Mouse (Mus musculus): Measurements from ENCODE around the gene Selp. TPM values are rescaled to one million over a fixed set of nuclear protein-coding genes. Genes with fewer than 3 reads are reported as not detected.

The Selp gene
- polyA plus RNA-seq, 1 experiment from 2014 or later: 0.53 TPM

DNA sequence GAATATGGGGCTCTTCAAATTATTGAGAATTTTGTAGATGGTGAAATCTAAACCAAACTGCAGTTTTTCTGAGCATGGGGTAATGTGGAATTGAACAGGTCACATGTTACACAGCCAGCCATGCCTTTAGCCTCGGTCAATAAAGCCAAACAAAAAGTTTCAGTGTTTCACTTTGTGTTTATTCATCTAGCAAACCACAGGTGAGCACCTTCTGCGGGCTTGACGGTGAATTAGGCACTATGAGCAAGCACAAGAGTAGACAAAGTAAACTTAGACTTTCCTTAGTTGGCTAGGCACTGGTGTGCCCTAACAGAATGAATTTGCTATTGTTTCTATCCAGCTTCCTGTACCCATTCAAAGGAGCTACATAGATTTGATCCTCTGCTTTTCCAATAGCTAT, 39.9 kb downstream of the Selp start:
- Histone ChIP-seq H3K27ac (replicated peaks in 1 of 2; ENCODE audit: control insufficient read depth in 1 of 2, insufficient read depth in 1 of 2, low read depth in 2 of 2, low read length in 2 of 2) (no peak overlapping the region), H3K36me3 (ENCODE audit: control insufficient read depth, insufficient read depth, low read length) (no peaks in the 10 kb centered on the region), H3K9me3 (ENCODE audit: control insufficient read depth, low read length) (no peaks in the 10 kb centered on the region), H3K27me3 (ENCODE audit: control insufficient read depth, insufficient read depth, low read length) (no peaks in the 10 kb centered on the region), H3K4me1 (ENCODE audit: control insufficient read depth in 2 of 2, insufficient read depth in 2 of 2, low read length in 2 of 2) (peaks cover 0 to 4% of the 10 kb centered on the region in 2 experiments; a peak in 1 of 4 replicates), H3K4me2 (ENCODE audit: low read length) (no peak overlapping the region), H3K9ac (ENCODE audit: low read length) (no peak overlapping the region), H3K4me3 (ENCODE audit: control insufficient read depth in 1 of 2, insufficient read depth in 1 of 2, low read depth in 1 of 2, low read length in 2 of 2) (no peak overlapping the region)
- 76% methylated on average over 3 of the region's 3 CpGs for WGBS
- no peak for ATAC-seq (ENCODE audit: insufficient number of reproducible peaks, insufficient read depth, low FRiP score, low read depth)

GRCm38 (mm10) chr1:164158571-164158970, 43.5 kb downstream of the Selp start:
- H3K4me2 ChIP-seq (ENCODE audit: low read length): no peak overlapping the region
- no peak overlapping the region for H3K9ac ChIP-seq (ENCODE audit: low read length)
- no peaks in the 10 kb centered on the region for H3K9me3 ChIP-seq (ENCODE audit: control insufficient read depth, low read length)
- H3K36me3 ChIP-seq (ENCODE audit: control insufficient read depth, insufficient read depth, low read length): no peaks in the 10 kb centered on the region
- no peaks in the 10 kb centered on the region for H3K27me3 ChIP-seq (ENCODE audit: control insufficient read depth, insufficient read depth, low read length)
- H3K4me3 ChIP-seq (ENCODE audit: control insufficient read depth in 1 of 2, insufficient read depth in 1 of 2, low read depth in 1 of 2, low read length in 2 of 2): no peak overlapping the region
- no peak for ATAC-seq (ENCODE audit: insufficient number of reproducible peaks, insufficient read depth, low FRiP score, low read depth)
- H3K4me1 ChIP-seq (ENCODE audit: control insufficient read depth in 2 of 2, insufficient read depth in 2 of 2, low read length in 2 of 2): no peaks in the 10 kb centered on the region
- H3K27ac ChIP-seq (replicated peaks in 1 of 2; ENCODE audit: control insufficient read depth in 1 of 2, insufficient read depth in 1 of 2, low read depth in 2 of 2, low read length in 2 of 2): no peak overlapping the region
- 62% methylated on average over 4 of the region's 4 CpGs for WGBS

- H3K27ac ChIP-seq (replicated peaks in 1 of 2; ENCODE audit: control insufficient read depth in 1 of 2, insufficient read depth in 1 of 2, low read depth in 2 of 2, low read length in 2 of 2): no peak overlapping the region
- no peak overlapping the region for H3K4me2 ChIP-seq (ENCODE audit: low read length)
- no peak for ATAC-seq (ENCODE audit: insufficient number of reproducible peaks, insufficient read depth, low FRiP score, low read depth)
- H3K36me3 ChIP-seq (ENCODE audit: control insufficient read depth, insufficient read depth, low read length): no peaks in the 10 kb centered on the region
- no peaks in the 10 kb centered on the region for H3K9me3 ChIP-seq (ENCODE audit: control insufficient read depth, low read length)
- no peak overlapping the region for H3K4me3 ChIP-seq (ENCODE audit: control insufficient read depth in 1 of 2, insufficient read depth in 1 of 2, low read depth in 1 of 2, low read length in 2 of 2)
- no peak overlapping the region for H3K9ac ChIP-seq (ENCODE audit: low read length)
- H3K4me1 ChIP-seq (ENCODE audit: control insufficient read depth in 2 of 2, insufficient read depth in 2 of 2, low read length in 2 of 2): no peaks in the 10 kb centered on the region
- H3K27me3 ChIP-seq (ENCODE audit: control insufficient read depth, insufficient read depth, low read length): no peaks in the 10 kb centered on the region
- 80% methylated on average over 2 of the region's 2 CpGs for WGBS
These were observed 44.7 kb downstream of the Selp start for GRCm38 (mm10) chr1:164159781-164160180.

DNA sequence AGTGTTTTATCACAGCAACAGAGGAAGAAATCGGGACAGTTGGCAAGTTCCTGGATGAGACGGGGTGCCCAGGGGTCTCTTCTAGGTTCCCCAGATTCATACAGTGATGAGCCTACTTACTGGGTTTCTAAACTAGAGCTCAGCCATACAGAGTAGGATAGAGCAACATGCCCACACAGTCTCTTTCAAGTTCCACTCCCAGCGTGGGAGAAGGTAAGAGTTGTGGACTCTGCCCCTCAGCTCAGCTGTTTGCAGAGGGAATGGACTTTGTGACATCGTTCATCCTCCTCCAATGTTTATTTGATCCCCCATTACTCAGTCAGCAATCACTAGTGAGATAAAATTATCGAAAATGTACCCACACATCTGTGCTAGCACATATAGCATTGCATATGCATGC, 47.7 kb downstream of the Selp start:
- 74% methylated on average over 5 of the region's 5 CpGs for whole genome bisulfite sequencing
- no peak overlapping the region for H3K9ac ChIP-seq (ENCODE audit: low read length)
- H3K4me2 ChIP-seq (ENCODE audit: low read length): no peak overlapping the region
- H3K27me3 ChIP-seq (ENCODE audit: control insufficient read depth, insufficient read depth, low read length): no peaks in the 10 kb centered on the region
- no peak for ATAC-seq (ENCODE audit: insufficient number of reproducible peaks, insufficient read depth, low FRiP score, low read depth)
- no peaks in the 10 kb centered on the region for H3K4me1 ChIP-seq (ENCODE audit: control insufficient read depth in 2 of 2, insufficient read depth in 2 of 2, low read length in 2 of 2)
- H3K4me3 ChIP-seq (ENCODE audit: control insufficient read depth in 1 of 2, insufficient read depth in 1 of 2, low read depth in 1 of 2, low read length in 2 of 2): no peak overlapping the region
- H3K27ac ChIP-seq (replicated peaks in 1 of 2; ENCODE audit: control insufficient read depth in 1 of 2, insufficient read depth in 1 of 2, low read depth in 2 of 2, low read length in 2 of 2): no peak overlapping the region
- no peaks in the 10 kb centered on the region for H3K36me3 ChIP-seq (ENCODE audit: control insufficient read depth, insufficient read depth, low read length)
- H3K9me3 ChIP-seq (ENCODE audit: control insufficient read depth, low read length): no peaks in the 10 kb centered on the region

GRCm38 (mm10) chr1:164168818-164169217, 53.8 kb downstream of the Selp start:
- WGBS: 65% methylated on average over 4 of the region's 4 CpGs
- no peak for ATAC-seq (ENCODE audit: insufficient number of reproducible peaks, insufficient read depth, low FRiP score, low read depth)
- Histone ChIP-seq H3K36me3 (ENCODE audit: control insufficient read depth, insufficient read depth, low read length) (no peaks in the 10 kb centered on the region), H3K27me3 (ENCODE audit: control insufficient read depth, insufficient read depth, low read length) (no peaks in the 10 kb centered on the region), H3K9me3 (ENCODE audit: control insufficient read depth, low read length) (no peaks in the 10 kb centered on the region), H3K4me2 (ENCODE audit: low read length) (no peak overlapping the region), H3K4me1 (ENCODE audit: control insufficient read depth in 2 of 2, insufficient read depth in 2 of 2, low read length in 2 of 2) (no peaks in the 10 kb centered on the region), H3K27ac (replicated peaks in 1 of 2; ENCODE audit: control insufficient read depth in 1 of 2, insufficient read depth in 1 of 2, low read depth in 2 of 2, low read length in 2 of 2) (no peak overlapping the region), H3K9ac (ENCODE audit: low read length) (no peak overlapping the region), H3K4me3 (ENCODE audit: control insufficient read depth in 1 of 2, insufficient read depth in 1 of 2, low read depth in 1 of 2, low read length in 2 of 2) (no peak overlapping the region)

DNA sequence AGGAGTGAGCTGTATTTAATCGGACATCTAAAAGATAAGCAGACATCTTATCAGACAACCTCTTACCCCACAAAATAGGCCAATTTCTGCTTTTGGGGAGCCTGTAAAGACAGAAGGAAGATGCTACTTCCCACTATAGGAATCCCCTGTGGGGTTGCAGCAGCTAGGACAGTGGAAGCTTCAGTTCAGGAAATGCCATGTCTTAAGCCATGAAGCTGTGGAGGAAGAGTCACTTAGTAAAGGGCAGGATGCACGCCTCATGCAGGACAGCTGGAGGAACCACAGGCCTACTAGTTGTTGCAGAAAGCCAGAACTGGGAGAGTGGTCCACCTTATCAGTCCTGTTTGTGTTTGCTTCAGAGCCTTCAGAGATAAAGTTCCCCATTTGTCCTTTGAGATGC, 55.4 kb downstream of the Selp start:
- WGBS: 48% methylated on average over 2 of the region's 2 CpGs
- H3K27me3 ChIP-seq (ENCODE audit: control insufficient read depth, insufficient read depth, low read length): no peaks in the 10 kb centered on the region
- no peak overlapping the region for H3K9ac ChIP-seq (ENCODE audit: low read length)
- no peak overlapping the region for H3K4me2 ChIP-seq (ENCODE audit: low read length)
- H3K4me3 ChIP-seq (ENCODE audit: control insufficient read depth in 1 of 2, insufficient read depth in 1 of 2, low read depth in 1 of 2, low read length in 2 of 2): no peak overlapping the region
- no peak for ATAC-seq (ENCODE audit: insufficient number of reproducible peaks, insufficient read depth, low FRiP score, low read depth)
- no peak overlapping the region for H3K27ac ChIP-seq (replicated peaks in 1 of 2; ENCODE audit: control insufficient read depth in 1 of 2, insufficient read depth in 1 of 2, low read depth in 2 of 2, low read length in 2 of 2)
- H3K36me3 ChIP-seq (ENCODE audit: control insufficient read depth, insufficient read depth, low read length): no peaks in the 10 kb centered on the region
- H3K4me1 ChIP-seq (ENCODE audit: control insufficient read depth in 2 of 2, insufficient read depth in 2 of 2, low read length in 2 of 2): no peaks in the 10 kb centered on the region
- H3K9me3 ChIP-seq (ENCODE audit: control insufficient read depth, low read length): no peaks in the 10 kb centered on the region

GRCm38 (mm10) chr1:164173145-164173544, 58.1 kb downstream of the Selp start:
- Histone ChIP-seq H3K36me3 (ENCODE audit: control insufficient read depth, insufficient read depth, low read length) (no peaks in the 10 kb centered on the region), H3K4me1 (ENCODE audit: control insufficient read depth in 2 of 2, insufficient read depth in 2 of 2, low read length in 2 of 2) (no peaks in the 10 kb centered on the region), H3K4me3 (ENCODE audit: control insufficient read depth in 1 of 2, insufficient read depth in 1 of 2, low read depth in 1 of 2, low read length in 2 of 2) (no peak overlapping the region), H3K9me3 (ENCODE audit: control insufficient read depth, low read length) (no peaks in the 10 kb centered on the region), H3K27me3 (ENCODE audit: control insufficient read depth, insufficient read depth, low read length) (no peaks in the 10 kb centered on the region), H3K9ac (ENCODE audit: low read length) (no peak overlapping the region), H3K27ac (replicated peaks in 1 of 2; ENCODE audit: control insufficient read depth in 1 of 2, insufficient read depth in 1 of 2, low read depth in 2 of 2, low read length in 2 of 2) (no peak overlapping the region), H3K4me2 (ENCODE audit: low read length) (no peak overlapping the region)
- WGBS: 67% methylated on average over 4 of the region's 4 CpGs
- no peak for ATAC-seq (ENCODE audit: insufficient number of reproducible peaks, insufficient read depth, low FRiP score, low read depth)

DNA sequence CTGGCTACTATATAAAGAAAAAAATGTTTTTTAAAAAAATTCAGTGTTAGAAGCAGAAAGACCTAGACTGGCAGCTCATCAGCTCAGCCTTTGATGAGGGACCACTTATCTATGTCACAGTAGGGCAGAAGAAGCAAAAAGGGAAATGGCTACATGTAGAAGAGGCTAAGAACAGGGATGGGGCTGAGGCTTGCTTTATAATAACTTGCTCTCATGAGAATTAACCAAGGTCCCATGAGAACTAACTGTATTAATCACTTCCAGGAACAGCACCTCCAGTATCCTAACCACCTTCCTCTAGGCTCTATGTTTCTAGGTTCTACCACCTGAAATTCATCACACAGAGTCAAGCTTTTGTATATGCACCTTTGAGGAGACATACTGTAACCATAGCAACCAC, 61.8 kb downstream of the Selp start:
- Histone ChIP-seq H3K4me3 (ENCODE audit: control insufficient read depth in 1 of 2, insufficient read depth in 1 of 2, low read depth in 1 of 2, low read length in 2 of 2) (no peak overlapping the region), H3K4me1 (ENCODE audit: control insufficient read depth in 2 of 2, insufficient read depth in 2 of 2, low read length in 2 of 2) (0 out of 4 replicates have a peak, but pooled peaks cover 0 to 2% of the 10 kb centered on the region in 2 experiments), H3K36me3 (ENCODE audit: control insufficient read depth, insufficient read depth, low read length) (no peaks in the 10 kb centered on the region), H3K27me3 (ENCODE audit: control insufficient read depth, insufficient read depth, low read length) (no peaks in the 10 kb centered on the region), H3K4me2 (ENCODE audit: low read length) (no peak overlapping the region), H3K9me3 (ENCODE audit: control insufficient read depth, low read length) (no peaks in the 10 kb centered on the region), H3K9ac (ENCODE audit: low read length) (no peak overlapping the region), H3K27ac (replicated peaks in 1 of 2; ENCODE audit: control insufficient read depth in 1 of 2, insufficient read depth in 1 of 2, low read depth in 2 of 2, low read length in 2 of 2) (no peak overlapping the region)
- ATAC-seq (ENCODE audit: insufficient number of reproducible peaks, insufficient read depth, low FRiP score, low read depth): no peak
